Comparison of ENCODE assay signal across 19 mouse cellular contexts in the genomic region with DNA sequence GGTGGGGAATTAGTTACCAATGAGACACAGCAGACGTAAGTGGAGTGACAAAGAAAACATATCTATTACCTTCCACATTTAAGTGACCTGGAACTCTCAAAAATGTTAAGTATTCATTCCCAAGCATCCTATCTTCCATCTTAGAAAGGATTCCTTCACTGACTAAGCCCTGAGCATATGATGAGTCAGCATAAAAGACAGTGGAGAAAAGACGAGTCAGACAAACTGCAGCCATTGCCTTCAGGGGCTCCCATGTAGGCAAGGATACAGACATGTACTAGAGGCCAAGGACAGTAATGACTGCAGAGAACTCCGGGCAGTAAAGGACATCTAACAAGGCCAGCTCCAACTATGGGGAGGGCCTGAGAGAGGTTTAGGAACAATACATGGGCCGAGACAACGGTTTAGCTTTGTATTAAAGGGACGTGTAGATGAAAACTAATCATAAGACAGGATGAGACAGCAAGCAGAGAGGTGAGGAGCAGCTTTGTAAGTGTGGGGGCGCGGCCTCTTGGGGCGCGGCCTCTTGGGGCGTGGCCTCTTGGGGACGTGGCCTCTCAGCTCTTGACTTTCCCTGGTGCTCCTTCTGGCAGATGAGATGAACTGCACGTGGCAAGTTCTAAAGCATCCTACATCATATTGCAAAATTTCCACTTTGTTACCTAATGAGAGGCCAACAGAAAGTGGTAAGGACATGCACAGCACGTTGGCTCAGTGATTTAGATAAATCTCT. TPM values are rescaled to one million over a fixed set of nuclear protein-coding genes. Genes with fewer than 3 reads are reported as not detected.
DNase-seq lines count a peak whose midpoint lies in the region; ATAC-seq and TF ChIP-seq lines count a peak whose summit lies in the region.
"Had no signal": no experiment of that assay in that cellular context is flagged by ENCODE, and none has a peak within 500 bp of the region (broad histone marks: within the 10 kb centered on the region; RNA-seq: fewer than 3 reads in every experiment).

No protein-coding gene starts in this region.

- H3K27me3 ChIP-seq in hindbrain, embryonic 15.5 days = no peaks in the 10 kb centered on the region
- no peaks in the 10 kb centered on the region for H3K27me3 ChIP-seq in hindbrain, embryonic 12.5 days
- H3K27me3 ChIP-seq in liver, embryonic 14.5 days (ENCODE audit: control insufficient read depth, insufficient read depth, low read length) = no peaks in the 10 kb centered on the region
- H3K27me3 ChIP-seq: embryonic facial prominence, embryonic 13.5 days; forebrain, embryonic 13.5 days had no signal

- H3K27ac ChIP-seq in hindbrain, embryonic 15.5 days (replicated peaks) = no peak overlapping the region
- H3K27ac ChIP-seq in hindbrain, embryonic 12.5 days = no peak overlapping the region
- H3K27ac ChIP-seq in liver, embryonic 14.5 days = no peak overlapping the region
- H3K27ac ChIP-seq: embryonic facial prominence, embryonic 13.5 days; forebrain, embryonic 13.5 days had no signal

- no peak overlapping the region for H3K4me2 ChIP-seq in hindbrain, embryonic 15.5 days
- no peak overlapping the region for H3K4me2 ChIP-seq in hindbrain, embryonic 12.5 days (replicated peaks)
- H3K4me2 ChIP-seq in liver, embryonic 14.5 days (ENCODE audit: low read depth) = no peak overlapping the region
- H3K4me2 ChIP-seq: embryonic facial prominence, embryonic 13.5 days; forebrain, embryonic 13.5 days had no signal

- DNase-seq in A20 (ENCODE audit: low read depth, low spot score) = peak; percentile 65
- DNase-seq in R1 (ENCODE audit: low read depth, low spot score) = peak; percentile 82
- DNase-seq in liver, embryonic 14.5 days (ENCODE audit: low read depth in 3 of 3, low spot score in 3 of 3) = no peak
- no peak for DNase-seq in layer of hippocampus, postnatal 14 days (ENCODE audit: low spot score in 2 of 2)
- no peak for DNase-seq in yolk sac, embryonic 10.5 days (ENCODE audit: low spot score)
- no peak for DNase-seq in thymus, postnatal 10 days (ENCODE audit: low spot score in 2 of 2)
- DNase-seq: cerebellum, postnatal 25 days; kidney, adult 11 months; kidney, postnatal 25 days; lung, postnatal 36 days; right cerebral cortex, postnatal 25 days had no signal

- WGBS in hindbrain, embryonic 15.5 days = 74% methylated on average over 14 of the region's 14 CpGs
- 65% methylated on average over 14 of the region's 14 CpGs for WGBS in hindbrain, embryonic 12.5 days
- WGBS in liver, embryonic 14.5 days (ENCODE audit: insufficient replicate concordance) = 59% methylated on average over 14 of the region's 14 CpGs

- ATAC-seq in hindbrain, embryonic 15.5 days (ENCODE audit: low FRiP score, low read depth) = peak; percentile 54; the same call in 1 of the 2 replicates
- no peak for ATAC-seq in hindbrain, embryonic 12.5 days (ENCODE audit: low FRiP score)
- ATAC-seq in liver, embryonic 14.5 days (ENCODE audit: insufficient read depth) = no peak
- ATAC-seq: forebrain, embryonic 13.5 days had no signal

- no peaks in the 10 kb centered on the region for H3K4me1 ChIP-seq in hindbrain, embryonic 15.5 days (replicated peaks)
- H3K4me1 ChIP-seq in hindbrain, embryonic 12.5 days = no peaks in the 10 kb centered on the region
- H3K4me1 ChIP-seq in liver, embryonic 14.5 days (replicated peaks; ENCODE audit: control insufficient read depth in 2 of 2, insufficient read depth in 2 of 2, low read length in 1 of 2) = no peaks in the 10 kb centered on the region
- H3K4me1 ChIP-seq: embryonic facial prominence, embryonic 13.5 days; forebrain, embryonic 13.5 days had no signal

- H3K36me3 ChIP-seq in hindbrain, embryonic 15.5 days = peaks cover 47% of the 10 kb centered on the region
- peaks cover 59% of the 10 kb centered on the region for H3K36me3 ChIP-seq in hindbrain, embryonic 12.5 days
- no peaks in the 10 kb centered on the region for H3K36me3 ChIP-seq in liver, embryonic 14.5 days (replicated peaks; ENCODE audit: control insufficient read depth, insufficient read depth, low read depth)

- H3K9ac ChIP-seq in hindbrain, embryonic 15.5 days = no peak overlapping the region
- H3K9ac ChIP-seq in hindbrain, embryonic 12.5 days = no peak overlapping the region
- no peak overlapping the region for H3K9ac ChIP-seq in liver, embryonic 14.5 days (replicated peaks)
- H3K9ac ChIP-seq: embryonic facial prominence, embryonic 13.5 days; forebrain, embryonic 13.5 days had no signal

- TF ChIP-seq CTCF in liver, embryonic 14.5 days (IDR thresholded peaks at IDR 0.05; ENCODE audit: low read depth) = peak; percentile 18; the same call in 1 of the 2 replicates

- TF ChIP-seq EP300 in liver, embryonic 14.5 days (IDR thresholded peaks at IDR 0.05; ENCODE audit: low read depth) = no peak

- H3K4me3 ChIP-seq in hindbrain, embryonic 15.5 days = no peak overlapping the region
- no peak overlapping the region for H3K4me3 ChIP-seq in hindbrain, embryonic 12.5 days
- H3K4me3 ChIP-seq in liver, embryonic 14.5 days (ENCODE audit: insufficient read depth in 1 of 2, low read depth in 2 of 2, low read length in 2 of 2) = no peak overlapping the region
- H3K4me3 ChIP-seq: embryonic facial prominence, embryonic 13.5 days; forebrain, embryonic 13.5 days had no signal

- no peaks in the 10 kb centered on the region for H3K9me3 ChIP-seq in hindbrain, embryonic 15.5 days
- H3K9me3 ChIP-seq in hindbrain, embryonic 12.5 days (replicated peaks) = no peaks in the 10 kb centered on the region
- no peaks in the 10 kb centered on the region for H3K9me3 ChIP-seq in liver, embryonic 14.5 days (ENCODE audit: control insufficient read depth, low read length)
- H3K9me3 ChIP-seq: embryonic facial prominence, embryonic 13.5 days; forebrain, embryonic 13.5 days had no signal

RNA-seq across cellular contexts. Expression of a gene that starts 15.5 kb away (rescaled TPM):
- 105 and 107 TPM in 2 replicates for polyA plus RNA-seq in hindbrain, embryonic 15.5 days (2015; fragmentation: Nextera tagmentation; extraction: Ambion mirVana)
- polyA plus RNA-seq in hindbrain, embryonic 12.5 days (2016; fragmentation: Nextera tagmentation; extraction: Ambion mirVana) = 80.4 and 90.0 TPM in 2 replicates
- 0.54 and 0.68 TPM in 2 replicates for polyA plus RNA-seq in liver, embryonic 14.5 days (2012; rRNA removed)
- polyA plus RNA-seq in liver, embryonic 14.5 days (2014; fragmentation: Nextera tagmentation; extraction: Ambion mirVana) = 0.28 and 0.39 TPM in 2 replicates
- 10 to 100 TPM; 30.3 to 34.8 TPM for total RNA-seq in layer of hippocampus, postnatal 14 days (2021)

RNA-seq across cellular contexts. Expression of a gene that starts 15.7 kb away (rescaled TPM):
- polyA plus RNA-seq in hindbrain, embryonic 15.5 days (2015; fragmentation: Nextera tagmentation; extraction: Ambion mirVana) = 14.5 and 14.7 TPM in 2 replicates
- polyA plus RNA-seq in hindbrain, embryonic 12.5 days (2016; fragmentation: Nextera tagmentation; extraction: Ambion mirVana) = 27.2 and 29.4 TPM in 2 replicates
- 0.86 and 2.0 TPM in 2 replicates for polyA plus RNA-seq in liver, embryonic 14.5 days (2012; rRNA removed)
- 2.6 and 3.3 TPM in 2 replicates for polyA plus RNA-seq in liver, embryonic 14.5 days (2014; fragmentation: Nextera tagmentation; extraction: Ambion mirVana)
- total RNA-seq in layer of hippocampus, postnatal 14 days (2021) = 1 to 10 TPM in 1 of 2 experiments, under 1 TPM in 1; 0.99 to 1.6 TPM

RNA-seq across cellular contexts. Expression of a gene that starts 21.4 kb away (rescaled TPM):
- 0.61 and 0.66 TPM in 2 replicates for polyA plus RNA-seq in hindbrain, embryonic 15.5 days (2015; fragmentation: Nextera tagmentation; extraction: Ambion mirVana)
- 0.05 and 0.47 TPM in 2 replicates for polyA plus RNA-seq in hindbrain, embryonic 12.5 days (2016; fragmentation: Nextera tagmentation; extraction: Ambion mirVana)
- under 0.01 and 0.08 TPM in 2 replicates for polyA plus RNA-seq in liver, embryonic 14.5 days (2012; rRNA removed)
- 0.13 TPM in 1 of 2 replicates, not detected in the other for polyA plus RNA-seq in liver, embryonic 14.5 days (2014; fragmentation: Nextera tagmentation; extraction: Ambion mirVana)
- under 1 TPM; 0.38 to 0.55 TPM for total RNA-seq in layer of hippocampus, postnatal 14 days (2021)
- total RNA-seq: adrenal gland, adult 18-20 months; gastrocnemius, adult 8-10 months; liver, adult 2 months; neutrophil, adult 5-6 weeks had no signal
- polyA plus RNA-seq: liver, adult 2 months had no signal

Comparison
In these comparisons a context has a peak if more than half of its experiments do, and no peak if none do; other contexts are left out.
1. DNase-seq: peak in A20 (single experiment) and R1 (single experiment); none in liver, embryonic 14.5 days (0 of 3), layer of hippocampus, postnatal 14 days (0 of 2), yolk sac, embryonic 10.5 days (single experiment) and thymus, postnatal 10 days (0 of 2).
2. RNA of a gene that starts 15.5 kb away (polyA plus RNA-seq): 105 to 107 TPM in hindbrain, embryonic 15.5 days and 80.4 to 90.0 TPM in hindbrain, embryonic 12.5 days; 0.28 to 0.68 TPM in liver, embryonic 14.5 days; every median in the first group is over 10 times any median in the second.